Mouse (Mus musculus): ENCODE data around the gene Hadh.

The Hadh gene

GRCm38 (mm10) chr3:131190671-131191367 is 81.1 kb downstream of the Hadh start:
- in situ Hi-C loops (cut with MboI; ENCODE audit: low pct_unique_long_range_greater_than_20kb in 1 of 2, low sequenced_read_pairs in 2 of 2, unreplicated experiment in 1 of 2), result no loop called here

GRCm38 (mm10) chr3:131190239-131190638 is 81.7 kb downstream of the Hadh start:
- in situ Hi-C loops (cut with MboI; ENCODE audit: low pct_unique_long_range_greater_than_20kb in 1 of 2, low sequenced_read_pairs in 2 of 2, unreplicated experiment in 1 of 2), result no loop called here

GRCm38 (mm10) chr3:131186193-131186592 is 85.7 kb downstream of the Hadh start:
- in situ Hi-C loops (cut with MboI; ENCODE audit: low pct_unique_long_range_greater_than_20kb in 1 of 2, low sequenced_read_pairs in 2 of 2, unreplicated experiment in 1 of 2), result no loop called here
